Mouse (Mus musculus): ENCODE data around the gene Steap2. TPM values are rescaled to one million over a fixed set of nuclear protein-coding genes. Genes with fewer than 3 reads are reported as not detected.

Steap2 gene
- polyA plus RNA-seq, 1 experiment from 2014 or later: 24.8 TPM

DNA sequence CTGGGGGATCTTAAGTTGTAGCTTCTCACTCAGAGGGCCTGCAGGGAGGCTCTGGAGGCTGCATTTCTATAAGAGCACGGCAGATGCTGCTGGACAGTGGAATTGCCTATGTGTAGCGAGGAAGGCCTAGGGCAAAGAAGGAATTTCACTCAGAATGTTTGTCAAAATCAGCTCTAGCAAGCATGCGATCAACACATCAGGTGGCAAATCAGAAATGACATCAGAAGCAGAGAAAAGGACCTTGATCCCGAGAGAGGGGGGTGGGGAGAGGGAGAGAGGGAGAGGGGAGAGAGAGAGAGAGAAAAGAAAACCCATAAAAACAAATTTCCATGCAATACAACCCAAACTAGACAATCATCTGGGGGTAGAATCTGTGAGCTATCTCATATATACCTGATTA is 11.1 kb downstream of the Steap2 start:
- Histone ChIP-seq H3K4me1 (replicated peaks; ENCODE audit: insufficient read depth, low read length) (no peaks in the 10 kb centered on the region), H3K4me3 (replicated peaks; ENCODE audit: low read depth, low read length) (no peak overlapping the region), H3K36me3 (ENCODE audit: insufficient read depth, low read length) (no peaks in the 10 kb centered on the region), H3K9ac (ENCODE audit: low read depth, low read length) (no peak overlapping the region), H3K4me2 (ENCODE audit: low read length) (no peak overlapping the region), H3K9me3 (replicated peaks; ENCODE audit: low read length) (no peaks in the 10 kb centered on the region), H3K27me3 (ENCODE audit: insufficient read depth, low read length) (no peaks in the 10 kb centered on the region), H3K27ac (no peak overlapping the region)
- no peak for ATAC-seq (replicated peaks; ENCODE audit: low FRiP score, low read depth)
- WGBS: 74% methylated on average over 4 of the region's 4 CpGs
- no peak for TF ChIP-seq CTCF (IDR thresholded peaks at IDR 0.05; ENCODE audit: low read depth)
- no peak for DNase-seq (ENCODE audit: low spot score)

DNA sequence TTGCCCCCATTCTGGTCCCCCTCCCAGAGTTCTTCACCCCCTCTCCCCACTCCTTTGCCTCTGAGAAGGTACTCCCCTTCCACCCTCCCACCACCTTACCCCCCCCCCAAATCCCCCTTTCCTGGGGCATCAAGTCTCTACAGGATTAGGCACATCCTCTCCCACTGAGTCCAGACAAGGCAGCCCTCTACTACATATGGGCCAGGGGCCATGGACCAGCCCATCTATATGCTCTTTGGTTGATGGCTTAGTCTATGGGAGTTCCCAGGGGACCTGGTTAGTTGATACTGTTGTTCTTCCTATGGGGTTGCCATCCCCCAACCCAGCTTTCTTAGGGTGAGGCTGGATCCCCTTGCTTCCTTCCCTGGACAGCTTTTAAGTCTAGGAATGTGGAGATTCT is 14.9 kb downstream of the Steap2 start:
- no peak overlapping the region for H3K27ac ChIP-seq
- no peaks in the 10 kb centered on the region for H3K4me1 ChIP-seq (replicated peaks; ENCODE audit: insufficient read depth, low read length)
- DNase-seq (ENCODE audit: low spot score) (no peak), ATAC-seq (replicated peaks; ENCODE audit: low FRiP score, low read depth) (no peak)
- no peak overlapping the region for H3K9ac ChIP-seq (ENCODE audit: low read depth, low read length)
- H3K9me3 ChIP-seq (replicated peaks; ENCODE audit: low read length): no peaks in the 10 kb centered on the region
- no peaks in the 10 kb centered on the region for H3K27me3 ChIP-seq (ENCODE audit: insufficient read depth, low read length)
- no peak overlapping the region for H3K4me2 ChIP-seq (ENCODE audit: low read length)
- H3K36me3 ChIP-seq (ENCODE audit: insufficient read depth, low read length): no peaks in the 10 kb centered on the region
- no peak for TF ChIP-seq CTCF (IDR thresholded peaks at IDR 0.05; ENCODE audit: low read depth)
- no peak overlapping the region for H3K4me3 ChIP-seq (replicated peaks; ENCODE audit: low read depth, low read length)

DNA sequence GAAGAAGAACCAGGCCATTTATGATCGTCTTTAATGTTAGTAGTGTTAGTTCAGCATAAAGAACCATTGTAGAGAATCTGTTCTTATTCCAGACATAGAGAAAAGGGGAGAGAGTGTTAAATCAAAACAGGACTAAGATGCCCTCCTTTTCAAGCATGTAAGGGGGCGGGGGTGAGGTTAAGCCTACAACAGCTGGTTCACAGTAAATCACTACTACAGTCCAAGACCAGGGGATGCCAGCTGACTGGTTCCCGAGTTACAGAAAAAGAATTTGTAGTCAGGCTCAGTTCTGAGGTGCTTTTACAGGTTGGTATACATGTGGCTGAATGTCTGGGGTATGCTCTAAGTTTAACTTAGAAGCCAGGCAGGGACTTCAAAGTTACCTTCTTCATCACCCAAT is 18.3 kb downstream of the Steap2 start:
- ATAC-seq (replicated peaks; ENCODE audit: low FRiP score, low read depth): no peak
- WGBS: 71% methylated on average over 3 of the region's 3 CpGs
- Histone ChIP-seq H3K36me3 (ENCODE audit: insufficient read depth, low read length) (no peaks in the 10 kb centered on the region), H3K9ac (ENCODE audit: low read depth, low read length) (no peak overlapping the region), H3K4me3 (replicated peaks; ENCODE audit: low read depth, low read length) (no peak overlapping the region), H3K27ac (no peak overlapping the region), H3K9me3 (replicated peaks; ENCODE audit: low read length) (no peaks in the 10 kb centered on the region), H3K4me1 (replicated peaks; ENCODE audit: insufficient read depth, low read length) (no peaks in the 10 kb centered on the region), H3K27me3 (ENCODE audit: insufficient read depth, low read length) (no peaks in the 10 kb centered on the region), H3K4me2 (ENCODE audit: low read length) (no peak overlapping the region)
- DNase-seq (ENCODE audit: low spot score): no peak
- no peak for TF ChIP-seq CTCF (IDR thresholded peaks at IDR 0.05; ENCODE audit: low read depth)

DNA sequence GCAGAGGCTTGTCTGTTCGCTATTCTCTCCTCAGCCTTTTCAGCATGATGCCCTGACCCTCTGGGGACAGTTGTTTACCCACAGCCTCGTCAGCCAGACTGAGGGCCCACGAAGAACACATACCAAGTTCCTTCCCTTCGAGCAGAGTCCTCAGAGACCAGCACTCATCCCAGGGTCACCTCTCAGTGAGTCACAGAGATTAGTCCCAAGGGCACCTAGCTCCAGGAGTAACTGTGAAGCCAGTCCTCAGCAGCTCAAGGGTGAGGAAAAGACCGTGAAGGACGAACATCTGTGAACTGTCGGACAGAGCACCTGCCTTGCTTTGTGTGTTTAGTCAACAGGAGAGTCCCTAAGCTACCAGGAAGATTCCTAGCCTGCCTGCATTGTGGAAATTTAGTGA is 25.5 kb downstream of the Steap2 start:
- 72% methylated on average over 7 of the region's 7 CpGs for WGBS
- no peaks in the 10 kb centered on the region for H3K27me3 ChIP-seq (ENCODE audit: insufficient read depth, low read length)
- H3K4me1 ChIP-seq (replicated peaks; ENCODE audit: insufficient read depth, low read length): no peaks in the 10 kb centered on the region
- H3K36me3 ChIP-seq (ENCODE audit: insufficient read depth, low read length): no peaks in the 10 kb centered on the region
- no peak overlapping the region for H3K9ac ChIP-seq (ENCODE audit: low read depth, low read length)
- TF ChIP-seq CTCF (IDR thresholded peaks at IDR 0.05; ENCODE audit: low read depth): no peak
- no peak overlapping the region for H3K4me2 ChIP-seq (ENCODE audit: low read length)
- H3K4me3 ChIP-seq (replicated peaks; ENCODE audit: low read depth, low read length): no peak overlapping the region
- ATAC-seq (replicated peaks; ENCODE audit: low FRiP score, low read depth): no peak
- no peaks in the 10 kb centered on the region for H3K9me3 ChIP-seq (replicated peaks; ENCODE audit: low read length)
- DNase-seq (ENCODE audit: low spot score): no peak
- no peak overlapping the region for H3K27ac ChIP-seq

DNA sequence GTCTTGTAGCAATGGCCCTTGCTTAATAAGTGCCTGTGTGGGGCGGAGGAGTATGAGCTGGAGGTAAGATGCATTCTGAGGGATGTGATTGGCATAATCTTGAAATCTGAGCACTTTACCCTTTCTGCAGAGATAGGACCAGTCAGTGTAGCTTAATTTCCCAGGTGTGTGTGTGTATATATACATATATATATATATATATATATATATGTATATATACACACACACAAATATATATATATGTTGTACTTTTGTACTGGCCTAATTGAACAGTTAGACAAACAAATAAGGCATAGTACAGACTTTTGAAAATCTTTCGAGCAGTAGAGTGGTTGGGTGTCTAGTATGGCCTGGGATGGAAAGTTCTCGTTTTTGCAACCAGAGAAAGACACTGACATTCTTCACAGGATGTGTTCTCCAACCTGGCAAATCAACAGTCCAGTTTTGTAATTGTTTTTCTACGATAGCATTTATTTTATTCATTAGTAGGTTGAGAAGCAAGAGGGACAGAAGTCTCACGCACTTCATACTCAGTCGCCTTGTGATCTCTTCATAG is 29.9 kb downstream of the Steap2 start:
- ATAC-seq (replicated peaks; ENCODE audit: low FRiP score, low read depth) (no peak), DNase-seq (ENCODE audit: low spot score) (no peak)
- Histone ChIP-seq H3K36me3 (ENCODE audit: insufficient read depth, low read length) (no peaks in the 10 kb centered on the region), H3K4me2 (ENCODE audit: low read length) (peak overlapping the region; percentile 97), H3K9ac (ENCODE audit: low read depth, low read length) (peak overlapping the region; percentile 52), H3K27me3 (ENCODE audit: insufficient read depth, low read length) (no peaks in the 10 kb centered on the region), H3K9me3 (replicated peaks; ENCODE audit: low read length) (no peaks in the 10 kb centered on the region), H3K27ac (no peak overlapping the region), H3K4me1 (replicated peaks; ENCODE audit: insufficient read depth, low read length) (no peaks in the 10 kb centered on the region), H3K4me3 (replicated peaks; ENCODE audit: low read depth, low read length) (peak overlapping the region; percentile 69)
- WGBS: 49% methylated on average over 6 of the region's 6 CpGs
- TF ChIP-seq CTCF (IDR thresholded peaks at IDR 0.05; ENCODE audit: low read depth): no peak

DNA sequence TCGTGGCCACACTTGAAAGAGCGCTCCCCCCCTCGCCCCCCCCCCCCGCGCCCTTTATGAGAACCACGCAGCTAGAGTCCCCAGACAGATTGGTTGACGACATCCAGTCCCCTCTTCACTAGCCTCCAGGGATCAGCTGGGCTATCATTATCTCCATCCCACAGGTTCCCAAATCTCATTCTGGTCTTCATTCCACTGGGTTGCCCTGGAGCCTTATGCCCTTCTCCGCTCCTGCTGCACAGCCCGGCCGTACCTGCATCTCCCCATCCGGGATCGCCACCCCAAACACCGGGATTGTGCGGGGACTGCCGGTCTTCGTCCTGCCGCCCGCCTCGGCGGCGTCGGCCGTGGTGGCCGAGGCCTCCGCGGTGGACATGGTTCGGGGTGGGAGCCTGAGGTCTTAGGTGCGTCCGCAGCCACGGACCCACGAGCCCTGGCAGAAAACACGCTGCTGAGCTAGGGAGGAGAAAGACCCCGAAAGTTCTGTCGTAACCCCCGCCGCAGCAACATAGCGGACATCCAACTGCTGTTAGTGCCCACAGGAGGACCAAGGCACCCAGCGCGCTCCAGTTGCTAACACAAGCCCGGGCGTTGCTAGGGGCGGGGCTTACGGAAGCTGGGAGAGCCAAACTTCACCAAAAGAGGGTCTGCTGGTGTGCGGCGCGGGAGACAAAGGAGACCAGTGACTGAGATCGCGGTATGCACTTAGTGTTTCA is 30.6 kb downstream of the Steap2 start, which contains the start of gene Cfap69:
Gene Cfap69 (minus strand): TSS at position 585 of the 716 bp plus-strand sequence.
- under 1% methylated on average over 46 of the region's 48 CpGs for WGBS
- H3K27me3 ChIP-seq (ENCODE audit: insufficient read depth, low read length): no peaks in the 10 kb centered on the region
- TF ChIP-seq CTCF (IDR thresholded peaks at IDR 0.05; ENCODE audit: low read depth): no peak
- no peaks in the 10 kb centered on the region for H3K4me1 ChIP-seq (replicated peaks; ENCODE audit: insufficient read depth, low read length)
- H3K4me3 ChIP-seq (replicated peaks; ENCODE audit: low read depth, low read length): peak within 1 kb of the TSS; percentile 69
- peak within 1 kb of the TSS; percentile 97 for H3K4me2 ChIP-seq (ENCODE audit: low read length)
- no peak within 1 kb of the TSS for H3K27ac ChIP-seq
- ATAC-seq (replicated peaks; ENCODE audit: low FRiP score, low read depth) (peak; percentile 97), DNase-seq (ENCODE audit: low spot score) (peak; percentile 90)
- H3K9me3 ChIP-seq (replicated peaks; ENCODE audit: low read length): no peaks in the 10 kb centered on the region
- H3K9ac ChIP-seq (ENCODE audit: low read depth, low read length): peak within 1 kb of the TSS; percentile 52
- H3K36me3 ChIP-seq (ENCODE audit: insufficient read depth, low read length): no peaks in the 10 kb centered on the region

All from kidney, postnatal 0 days (tissue).